Mouse (Mus musculus) cerebellum, adult 18-20 months (tissue): ENCODE data around the gene Sirt4.
A peak's percentile ranks its signal among the peaks of the same experiment; 100 is the strongest.

Experiments
- DNase-seq, 2 experiments: peaks; one replicate each; pipeline ENCODE4 v3.0.0; 2021

The Sirt4 gene

DNA sequence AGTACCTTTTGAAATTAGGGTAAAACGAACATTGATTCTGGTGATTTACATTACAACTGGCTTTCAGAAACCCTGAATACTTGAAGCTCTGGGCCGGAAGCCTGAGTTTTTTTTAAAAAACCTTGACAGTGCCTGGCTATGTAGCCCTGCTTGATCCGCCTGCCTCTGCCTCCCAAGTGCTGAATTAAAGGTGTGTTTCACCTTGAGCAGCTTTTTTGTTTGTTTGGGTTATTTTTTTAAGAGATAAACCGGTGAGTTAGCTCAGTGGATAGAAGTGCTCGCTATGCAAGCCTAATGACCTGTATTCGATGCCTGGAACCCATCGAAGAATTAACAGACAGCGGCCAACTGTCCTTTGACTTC, 6.1 kb upstream of the Sirt4 start:
- no peak for DNase-seq

DNA sequence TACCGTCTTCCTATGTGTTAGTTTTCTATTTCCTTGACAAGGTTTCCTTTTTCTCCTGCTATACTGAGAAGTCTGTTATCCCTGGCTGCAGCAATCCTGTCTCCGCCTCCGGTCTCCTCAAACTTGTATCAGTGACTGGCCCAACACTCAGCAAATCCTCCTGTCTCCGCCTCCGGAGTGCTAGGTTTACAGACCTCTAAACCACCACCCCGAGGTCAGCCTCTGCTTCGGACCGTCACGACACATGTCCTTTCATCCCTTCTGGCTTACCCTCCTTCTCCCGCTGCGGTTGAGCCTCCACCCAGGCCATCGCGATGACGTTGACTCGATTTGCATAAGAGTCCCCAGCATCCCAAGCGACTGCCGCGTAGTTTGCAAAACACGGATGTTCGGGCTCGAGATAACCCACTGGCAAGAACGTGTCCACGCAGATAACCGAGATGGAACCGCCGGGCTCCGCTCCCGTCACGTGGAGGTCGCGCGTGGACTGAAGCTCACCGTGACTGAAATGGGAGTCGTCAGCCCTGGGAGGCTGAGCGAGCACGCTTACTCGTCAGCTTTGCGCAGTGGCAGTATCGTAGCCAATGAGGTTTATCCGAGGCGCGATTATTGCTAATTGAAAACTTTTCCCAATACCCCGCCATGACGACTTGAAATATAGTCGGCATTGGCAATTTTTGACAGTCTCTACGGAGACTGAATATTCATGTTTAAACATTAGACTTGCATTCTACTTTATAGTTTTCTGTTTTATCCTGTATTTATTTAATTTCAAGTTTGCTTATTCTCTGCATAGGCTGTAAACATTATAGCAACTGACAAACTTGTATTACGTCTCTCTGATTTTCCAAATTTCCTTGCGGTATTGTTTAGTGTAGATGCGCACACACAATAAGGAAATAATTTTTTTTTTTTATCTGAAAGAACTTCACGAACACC, 5.4 kb upstream of the Sirt4 start:
- DNase-seq, result peak; percentile 89 to 91

DNA sequence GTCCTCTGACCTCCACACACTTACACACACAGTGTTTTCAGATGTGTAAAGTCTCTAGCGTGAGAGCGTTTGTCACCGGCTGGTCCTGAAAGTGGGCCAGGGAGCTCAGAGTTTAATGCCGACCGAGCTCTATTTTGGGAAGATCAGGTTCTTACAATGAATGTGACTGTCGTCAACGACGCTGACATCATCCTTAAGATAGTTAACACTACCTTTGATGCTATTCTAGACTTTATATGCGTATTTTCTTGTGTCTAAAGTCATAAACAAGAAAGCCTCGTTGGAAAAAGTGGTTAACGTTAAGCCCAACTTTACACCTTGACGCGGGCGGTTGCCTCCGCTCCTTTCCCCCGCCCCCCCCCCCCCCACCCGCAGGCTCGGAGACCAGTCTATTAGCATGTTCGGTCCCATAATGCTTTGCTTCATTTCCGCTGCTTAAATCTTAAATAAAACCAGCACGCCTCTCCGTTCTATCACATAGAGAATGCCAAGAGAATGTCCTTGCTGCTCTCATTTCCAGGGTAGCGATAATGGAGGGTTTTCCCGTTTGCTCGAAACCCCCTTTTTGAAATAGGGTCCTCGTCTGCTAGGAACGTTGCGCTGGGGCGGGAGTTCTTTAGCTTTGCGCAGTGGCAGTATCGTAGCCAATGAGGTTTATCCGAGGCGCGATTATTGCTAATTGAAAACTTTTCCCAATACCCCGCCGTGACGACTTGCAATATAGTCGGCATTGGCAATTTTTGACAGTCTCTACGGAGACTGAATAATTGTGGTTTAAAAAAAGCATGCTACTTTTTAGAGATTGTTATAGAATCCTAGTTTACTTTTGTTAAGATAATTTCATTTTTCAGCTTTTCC, 4.5 kb upstream of the Sirt4 start:
- peak; percentile 73 to 86 for DNase-seq

DNA sequence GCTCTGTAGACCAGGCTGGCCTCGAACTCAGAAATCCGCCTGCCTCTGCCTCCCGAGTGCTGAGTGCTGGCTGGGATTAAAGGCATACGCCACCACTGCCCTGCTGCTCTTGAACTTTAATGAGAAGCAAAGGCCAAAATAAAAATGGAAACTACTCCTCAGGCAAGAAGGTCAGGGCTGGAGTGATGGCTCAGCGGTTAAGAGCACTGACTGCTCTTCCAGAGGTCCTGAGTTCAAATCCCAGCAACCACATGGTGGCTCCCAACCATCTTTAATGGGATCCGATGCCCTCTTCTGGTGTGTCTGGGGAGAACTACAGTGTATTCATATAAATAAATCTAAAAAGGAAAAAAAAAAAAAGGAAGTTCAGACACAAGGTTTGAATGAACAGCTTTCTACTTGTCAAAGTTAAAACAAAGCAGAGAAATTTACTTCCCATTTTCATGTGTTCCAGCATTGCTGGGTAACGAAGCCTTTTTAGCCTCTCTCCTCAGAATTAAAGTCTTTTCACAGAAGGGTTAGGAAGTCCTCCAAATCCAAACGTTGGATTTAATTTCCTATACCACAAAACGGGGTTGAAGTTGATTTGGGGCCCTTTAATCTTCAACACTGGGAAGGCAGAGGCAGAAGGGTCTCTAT, 3.5 kb upstream of the Sirt4 start:
- no peak for DNase-seq

DNA sequence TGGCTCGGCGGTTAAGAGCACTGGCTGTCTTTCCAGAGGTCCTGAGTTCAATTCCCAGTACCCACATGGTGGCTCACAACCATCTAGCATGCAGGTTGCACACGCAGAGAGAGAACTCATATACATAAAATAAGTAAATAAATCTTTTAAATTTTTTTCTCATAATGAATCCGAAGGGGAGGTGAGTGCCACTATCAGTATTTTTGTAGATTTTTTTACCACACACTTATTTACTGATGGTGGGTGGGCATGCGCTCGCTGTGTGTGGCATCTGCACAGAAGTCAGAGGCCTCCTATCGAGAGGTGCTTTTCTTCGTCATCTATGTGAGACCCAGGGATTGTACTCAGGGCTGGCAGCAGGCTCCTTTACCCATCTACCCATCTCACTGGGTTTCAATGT, 2.8 kb upstream of the Sirt4 start:
- no peak for DNase-seq

DNA sequence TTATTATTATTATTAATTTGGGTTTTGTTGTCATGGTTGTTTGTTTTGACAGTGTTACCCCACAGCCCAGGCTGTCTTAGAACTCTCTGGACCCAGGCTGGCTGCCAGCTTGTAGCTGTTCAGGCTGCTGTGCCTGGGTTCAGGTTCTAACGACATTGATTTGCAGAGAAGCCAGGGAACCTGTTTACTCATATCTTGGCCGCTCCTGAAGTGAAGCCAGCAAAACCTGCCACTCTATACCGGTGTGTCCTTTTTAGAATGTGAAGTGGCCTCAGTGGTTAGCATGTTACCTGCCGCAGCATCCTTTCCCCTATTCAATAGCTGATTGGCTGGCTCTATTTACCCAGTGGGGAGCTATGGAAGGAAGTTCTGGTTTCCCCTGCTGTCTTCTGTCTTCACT, 2.2 kb upstream of the Sirt4 start:
- no peak for DNase-seq

DNA sequence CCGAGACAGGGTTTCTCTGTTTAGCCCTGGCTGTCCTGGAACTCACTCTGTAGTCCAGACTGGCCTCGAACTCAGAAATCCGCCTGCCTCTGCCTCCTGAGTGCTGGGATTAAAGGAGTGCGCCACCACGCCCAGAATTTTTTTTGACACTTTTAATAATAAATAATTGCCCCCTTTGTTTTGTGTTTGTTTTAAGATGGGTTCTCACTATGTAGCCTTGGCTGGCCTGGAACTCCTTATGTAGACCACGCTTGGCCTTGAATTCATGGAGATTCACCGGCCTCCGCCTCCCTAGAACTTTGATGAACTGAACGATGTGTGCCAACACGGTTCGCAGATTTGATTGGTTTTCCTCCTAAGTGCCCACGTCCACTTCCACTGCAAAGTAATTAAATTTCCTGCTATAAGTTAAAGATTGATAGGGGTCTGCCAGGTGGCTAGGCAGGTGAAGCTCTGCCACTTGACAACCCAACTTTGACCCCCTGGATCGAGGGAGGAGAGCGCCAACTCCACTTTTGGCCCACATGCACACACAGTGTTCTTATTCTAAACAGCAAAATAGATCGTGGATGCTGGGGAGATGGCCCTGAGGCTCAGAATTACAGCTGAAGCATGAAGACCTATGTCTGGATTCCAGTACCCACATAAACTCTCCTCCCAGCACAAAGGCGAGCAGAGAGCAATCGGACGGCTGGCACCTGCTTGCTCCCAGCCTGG, 1.1 kb upstream of the Sirt4 start:
- no peak for DNase-seq

DNA sequence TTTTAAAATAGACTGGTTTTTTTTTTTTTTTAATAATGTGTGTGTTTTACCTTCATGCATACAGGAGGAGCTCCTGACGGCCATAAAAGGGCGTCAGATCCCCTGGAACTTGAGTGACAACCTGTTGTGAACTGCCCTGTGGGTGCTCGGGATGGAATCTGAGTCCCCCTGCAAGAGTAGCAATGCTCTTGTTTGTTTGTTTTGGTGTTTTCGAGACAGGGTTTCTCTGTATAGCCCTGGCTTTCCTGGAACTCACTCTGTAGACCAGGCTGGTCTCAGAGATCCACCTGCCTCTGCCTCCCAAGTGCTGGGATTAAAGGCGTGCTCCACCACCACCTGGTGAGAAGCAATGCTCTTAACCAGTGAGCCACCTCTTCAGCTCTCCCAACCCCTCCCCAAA, 471 bp upstream of the Sirt4 start:
- no peak for DNase-seq

DNA sequence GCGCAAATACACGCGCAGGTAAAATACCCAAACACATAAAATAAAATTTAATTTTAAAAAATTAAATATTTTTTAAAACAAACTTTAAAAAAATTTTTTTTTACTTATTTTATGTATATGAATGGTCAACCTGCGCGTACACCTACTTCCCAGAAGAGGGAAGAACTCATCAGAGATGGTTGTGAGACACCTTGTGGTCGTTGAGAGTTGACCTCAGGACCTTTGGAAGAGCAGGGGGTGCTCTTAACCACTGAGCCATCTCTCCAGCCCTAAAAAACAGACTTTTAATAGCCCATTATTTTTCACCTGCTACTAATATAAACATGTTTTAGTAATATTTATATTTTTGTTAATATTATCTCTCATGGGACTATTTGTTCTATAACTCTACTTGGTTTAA, 1.1 kb downstream of the Sirt4 start:
- DNase-seq, result no peak

DNA sequence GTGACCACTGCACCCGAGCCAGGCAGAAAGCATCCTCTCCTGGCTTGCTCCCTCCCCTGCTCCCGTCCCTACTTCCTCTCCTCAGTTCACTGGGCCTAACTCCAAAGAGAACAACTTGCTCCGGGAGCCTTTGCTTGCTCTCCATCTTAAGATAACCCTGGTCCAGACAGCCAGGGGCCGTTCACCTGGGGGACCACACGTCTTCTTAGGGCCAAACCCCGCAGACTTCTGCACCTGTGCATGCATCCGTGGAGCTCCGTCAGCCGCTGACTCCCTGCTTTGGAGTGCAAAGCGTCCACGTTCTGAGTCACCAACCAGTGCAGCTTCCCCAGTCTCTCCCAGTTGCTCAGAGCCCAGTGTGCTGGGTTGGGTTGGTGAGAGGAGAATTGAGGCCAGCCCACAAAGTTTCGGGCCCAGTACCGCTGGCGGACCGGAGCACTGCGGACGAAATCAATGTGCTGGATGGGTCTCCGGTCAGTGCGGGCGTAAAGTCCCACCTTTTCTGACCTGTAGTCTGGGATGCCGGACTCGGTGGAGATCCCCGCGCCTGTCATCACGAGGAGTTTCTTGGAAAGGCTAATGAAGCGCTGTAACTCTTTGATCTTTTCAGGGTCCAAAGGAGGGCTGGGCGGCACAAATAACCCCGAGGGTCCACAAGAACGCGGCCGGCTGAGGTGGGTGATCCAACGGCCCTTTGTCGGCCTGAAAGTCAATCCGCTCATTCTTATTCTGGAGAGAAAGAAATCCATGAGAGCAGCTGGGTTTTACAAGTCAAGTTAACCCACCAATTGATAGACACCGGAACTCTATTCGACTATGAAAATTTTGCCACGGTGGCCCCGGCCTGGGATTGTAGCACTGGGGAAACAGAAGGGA, 1.9 kb downstream of the Sirt4 start:
- peak in 1 of 2 experiments; percentile 45 for DNase-seq

DNA sequence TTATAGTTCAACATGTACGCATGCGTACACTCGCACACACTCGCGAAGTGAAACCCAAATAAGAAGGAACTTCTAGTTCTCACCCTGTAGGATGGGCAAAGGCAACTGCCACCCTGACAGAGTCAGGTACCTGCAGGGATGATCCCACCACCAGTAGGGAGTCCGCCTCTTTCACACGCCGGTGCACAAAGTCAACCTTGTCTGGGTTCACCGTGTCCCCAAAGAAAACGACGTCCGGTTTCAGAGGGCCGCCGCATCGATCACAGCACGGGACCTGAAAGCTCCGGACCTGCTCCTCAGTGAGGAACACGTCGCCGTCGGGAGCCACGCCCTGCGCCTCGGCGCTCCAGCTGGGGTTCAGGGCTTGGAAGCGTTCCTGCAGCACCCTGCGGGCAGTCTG, 4.4 kb downstream of the Sirt4 start:
- DNase-seq, result no peak

DNA sequence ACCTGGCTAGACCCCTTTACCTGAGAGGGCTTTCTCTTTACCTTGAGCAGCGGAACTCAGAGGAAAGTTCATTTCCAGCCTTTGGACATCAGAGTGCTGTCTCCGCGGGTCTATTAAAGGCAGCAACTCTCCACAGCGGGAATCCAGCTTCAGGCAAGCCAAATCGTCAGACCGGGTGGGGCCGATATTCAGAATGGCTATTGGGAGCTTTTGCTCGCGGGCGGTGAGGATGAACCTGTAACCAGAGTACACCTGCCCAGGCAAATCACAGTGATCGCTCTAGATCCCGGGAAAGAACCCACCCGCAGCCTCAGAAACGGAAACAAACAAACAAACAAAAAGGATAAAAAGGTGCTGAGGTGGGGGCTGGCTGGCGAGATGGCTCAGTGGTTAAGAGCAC, 5.0 kb downstream of the Sirt4 start:
- DNase-seq, result no peak

DNA sequence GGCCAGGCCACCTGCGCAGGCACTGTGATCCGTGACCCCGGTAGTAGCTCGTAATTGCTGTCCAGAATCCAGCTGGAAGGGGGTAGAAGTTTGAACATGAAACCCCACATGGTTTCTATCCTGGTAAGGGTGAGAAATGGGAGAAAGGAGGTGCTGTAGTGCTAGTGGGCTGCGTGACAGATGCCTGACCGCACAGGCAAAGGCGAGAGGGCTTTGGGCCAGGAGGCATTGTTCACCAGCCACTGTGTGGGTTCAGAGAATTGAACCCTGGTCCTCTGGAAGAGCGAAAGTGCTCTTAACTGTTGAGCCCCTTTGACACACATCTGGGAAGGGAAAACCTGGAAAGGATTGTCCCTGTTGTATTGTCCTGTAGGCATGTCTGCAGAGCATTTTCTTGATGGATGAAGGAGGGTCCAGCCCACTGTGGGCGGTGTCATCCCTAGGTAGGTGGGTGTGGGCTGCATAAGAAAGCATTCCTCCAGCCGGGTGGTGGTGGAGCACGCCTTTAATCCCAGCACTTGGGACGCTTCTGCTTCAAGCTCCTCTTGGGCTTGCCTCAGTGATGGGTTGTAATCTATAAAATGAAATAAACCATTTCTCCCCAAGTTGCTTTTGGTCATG, 8.3 kb downstream of the Sirt4 start:
- DNase-seq, result no peak

DNA sequence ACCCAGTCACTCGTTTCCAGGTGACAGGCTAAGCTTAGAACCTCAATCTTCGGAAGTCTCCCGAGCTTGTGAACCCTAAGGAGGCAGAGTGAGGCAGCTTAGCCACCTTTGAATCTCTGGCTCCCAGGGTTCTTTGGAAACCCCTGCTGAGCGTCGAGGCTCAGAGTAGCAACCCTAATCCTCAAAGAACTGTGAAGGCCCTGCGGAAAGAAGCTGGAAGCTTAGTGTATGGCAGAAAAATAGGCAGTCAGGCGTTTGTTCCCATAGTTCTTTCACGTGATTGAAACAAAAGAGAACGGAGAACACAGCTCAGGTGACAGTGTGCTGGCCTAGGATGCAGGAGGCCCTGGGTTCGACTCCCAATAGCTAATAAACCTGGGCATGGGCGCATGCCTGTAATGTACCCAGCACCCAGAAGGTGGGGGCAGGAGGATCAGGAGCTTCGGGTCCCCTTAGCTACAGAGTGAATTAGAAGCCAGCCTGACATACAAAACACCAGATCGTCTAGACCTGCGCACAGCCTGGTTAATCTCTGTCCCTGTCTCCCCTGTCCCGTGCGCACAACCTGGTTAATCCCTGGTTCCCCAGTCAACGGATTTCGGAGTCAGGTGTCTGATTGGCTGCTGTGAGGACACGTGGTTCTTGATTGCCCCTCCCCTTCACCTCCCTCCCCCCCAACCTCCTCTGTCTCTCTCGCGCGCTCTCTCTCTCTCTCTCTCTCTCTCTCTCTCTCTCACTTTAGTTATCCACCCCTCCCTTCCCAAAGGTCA, 9.0 kb downstream of the Sirt4 start:
- peak; percentile 55 to 57 for DNase-seq

DNA sequence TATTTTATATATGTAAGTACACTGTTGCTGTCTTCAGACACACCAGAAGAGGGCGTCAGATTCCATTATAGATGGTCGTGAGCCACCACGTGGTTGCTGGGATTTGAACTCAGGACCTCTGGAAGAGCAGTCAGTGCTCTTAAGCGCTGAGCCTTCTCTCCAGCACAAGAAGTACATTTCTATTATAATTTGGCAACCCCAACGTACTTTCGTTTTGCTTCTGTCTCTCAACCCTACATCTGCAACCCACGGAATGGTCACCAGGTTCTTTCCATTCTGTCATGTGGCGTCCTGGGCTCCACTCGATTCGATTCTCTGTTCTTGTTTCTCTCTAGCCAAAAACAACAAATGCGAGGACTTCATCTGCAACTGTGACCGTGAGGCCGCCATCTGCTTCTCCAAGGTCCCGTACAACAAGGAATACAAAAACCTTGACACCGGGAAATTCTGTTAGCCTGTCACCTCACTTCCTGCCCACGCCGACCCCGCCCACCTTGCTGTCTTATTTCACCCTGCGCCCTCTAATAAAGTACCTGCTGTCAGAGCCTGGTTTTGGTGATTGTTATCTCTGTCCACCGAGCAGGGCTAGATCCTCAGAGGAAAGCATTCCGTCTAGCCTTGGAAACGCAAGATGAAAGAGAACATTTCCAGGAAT, 10.2 kb downstream of the Sirt4 start:
- DNase-seq, result no peak

DNA sequence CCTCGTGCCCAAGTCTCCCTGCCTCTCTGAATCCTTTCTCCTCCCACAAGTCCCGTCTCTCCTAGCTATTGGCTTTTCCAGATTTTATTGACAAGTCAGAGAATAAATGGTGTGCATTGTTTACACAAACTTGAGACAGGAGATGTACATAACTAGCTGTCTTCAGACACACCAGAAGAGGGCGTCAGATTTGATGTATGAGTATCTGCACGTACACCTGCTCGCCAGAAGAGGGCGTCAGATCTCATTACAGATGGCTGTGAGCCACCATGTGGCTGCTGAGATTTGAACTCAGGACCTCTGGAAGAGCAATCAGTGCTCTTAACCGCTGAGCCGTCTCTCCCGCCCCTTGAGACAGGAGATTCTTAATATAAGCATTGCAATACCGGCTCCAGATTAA, 11.3 kb downstream of the Sirt4 start:
- DNase-seq, result no peak

DNA sequence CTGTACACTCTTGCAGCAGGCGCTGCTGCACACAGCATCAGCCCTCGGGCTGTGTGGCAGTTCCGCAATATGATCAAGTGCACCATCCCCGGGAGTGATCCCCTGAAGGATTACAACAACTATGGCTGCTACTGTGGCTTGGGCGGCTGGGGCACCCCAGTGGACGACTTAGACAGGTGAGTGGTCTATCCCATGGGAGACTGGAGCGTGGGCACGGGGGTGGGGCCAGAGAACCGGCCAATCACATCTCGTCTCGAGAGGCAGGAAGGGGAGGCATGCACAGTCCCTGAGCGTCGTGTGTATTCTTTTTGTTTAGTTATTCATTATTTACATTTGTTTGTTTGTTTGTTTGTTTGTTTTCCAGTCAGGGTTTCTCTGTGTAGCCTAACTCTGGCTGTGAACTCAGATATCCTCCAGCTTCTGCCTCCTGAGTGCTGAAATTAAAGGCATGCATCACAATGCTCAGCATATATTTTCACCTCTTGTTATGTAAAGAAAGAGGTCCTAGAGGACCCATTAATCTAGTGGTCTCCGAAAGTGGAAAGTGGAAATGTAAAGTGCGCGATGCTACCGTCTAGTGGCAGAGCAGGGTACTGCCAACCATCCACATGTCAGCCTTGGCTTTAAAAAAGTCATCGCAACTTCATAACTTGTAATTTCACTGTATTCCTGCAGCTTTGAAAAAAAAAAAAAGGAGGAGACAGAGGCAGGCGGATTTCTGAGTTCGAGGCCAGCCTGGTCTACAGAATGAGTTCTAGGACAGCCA, 13.6 kb downstream of the Sirt4 start:
- peak; percentile 42 to 68 for DNase-seq

DNA sequence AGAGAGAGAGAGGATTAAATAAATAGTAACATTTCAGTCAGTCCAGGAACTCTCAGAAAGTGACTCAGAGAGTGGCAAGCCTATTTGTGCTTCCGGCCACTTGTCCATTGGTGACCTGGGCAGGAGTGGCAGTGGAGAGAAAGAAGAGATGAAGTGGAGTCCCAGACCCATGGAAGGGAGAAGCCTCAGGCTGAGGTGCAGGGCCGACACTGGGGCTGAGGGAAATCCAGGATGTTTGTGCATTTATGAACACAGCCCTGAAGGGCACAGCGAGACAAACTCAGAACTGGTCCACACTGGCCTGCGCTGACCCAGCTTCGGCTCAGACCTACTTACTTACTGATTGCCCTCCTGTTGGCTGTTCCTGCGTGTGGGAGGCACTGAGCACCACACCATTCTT, 14.7 kb downstream of the Sirt4 start:
- no peak for DNase-seq
